Mouse (Mus musculus) ES-E14 (cell line): ENCODE data around the gene Crybg2.

ENCODE experiments used
- HCFC1 ChIP-seq: IDR thresholded peaks from 2 replicates; pipeline ENCODE4 v1.6.1; 2012; ENCODE audit warnings: low read length, inconsistent platforms, borderline replicate concordance; ENCODE audit not compliant: insufficient read depth
- ZC3H11A ChIP-seq: IDR thresholded peaks from 2 replicates; pipeline ENCODE4 v1.6.1; 2012; ENCODE audit warnings: low read depth, mild to moderate bottlenecking, inconsistent platforms, low read length, borderline replicate concordance
- ZNF384 ChIP-seq: IDR thresholded peaks from 2 replicates; pipeline ENCODE4 v1.6.1; 2012; ENCODE audit warnings: low read depth, low read length, inconsistent platforms

DNA sequence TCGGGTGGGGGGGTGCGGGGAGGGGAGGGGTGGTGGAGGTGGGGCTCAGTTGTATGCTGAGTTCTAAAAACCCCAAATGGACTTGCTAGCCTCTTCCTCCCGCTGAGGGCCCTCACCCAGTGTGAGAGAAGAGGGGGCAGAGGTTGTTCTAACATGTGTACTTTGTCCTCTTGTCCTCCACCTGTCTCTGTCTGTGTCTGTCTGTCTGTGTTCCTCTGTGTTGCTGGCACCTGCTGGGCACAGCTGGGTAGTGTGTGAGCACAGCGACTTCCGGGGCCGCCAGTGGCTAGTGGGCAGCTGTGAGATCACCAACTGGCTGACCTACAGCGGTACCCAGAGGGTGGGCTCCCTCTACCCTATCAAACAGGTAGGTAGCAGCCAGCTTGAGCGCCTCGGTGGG lies 28.4 kb downstream of the Crybg2 start:
- no peak for TF ChIP-seq ZNF384
- TF ChIP-seq ZC3H11A, result no peak
- no peak for TF ChIP-seq HCFC1
